In the genomic region with DNA sequence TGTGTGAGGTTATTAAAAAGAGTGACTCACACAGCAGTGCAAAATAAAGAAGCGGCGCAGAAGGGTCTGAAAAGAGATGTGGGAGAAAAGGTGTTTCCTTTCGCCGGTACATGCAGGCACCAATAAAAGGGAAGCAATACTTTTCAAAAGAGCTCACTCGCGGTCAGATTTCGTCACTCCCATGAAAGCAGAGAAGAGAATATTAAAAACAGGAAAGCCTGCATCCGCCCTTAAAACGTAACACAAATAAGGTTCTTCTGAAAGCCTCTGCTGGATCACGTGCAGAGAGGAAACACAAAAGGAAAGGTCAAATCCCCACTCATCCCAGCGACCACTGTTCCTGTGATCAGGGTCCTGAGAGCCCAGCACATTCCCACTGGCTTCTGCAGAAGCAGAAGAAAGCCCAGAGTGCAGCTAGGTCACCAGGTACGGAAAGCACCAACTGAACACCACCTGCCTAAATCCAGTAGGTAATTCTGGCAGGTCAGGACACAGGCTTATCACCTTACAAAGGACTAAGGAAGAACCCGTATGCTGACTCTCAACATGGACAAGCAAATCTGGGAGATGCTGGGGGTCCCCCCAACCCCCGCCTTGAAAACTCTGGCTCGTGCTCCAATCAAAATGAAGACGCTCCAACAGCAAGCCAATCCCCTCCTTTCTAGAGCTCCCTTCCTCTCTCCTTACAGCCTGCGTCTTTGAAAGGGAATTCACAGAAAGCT, we compare ENCODE assay signal across 8 mouse cellular contexts. TPM values are rescaled to one million over a fixed set of nuclear protein-coding genes. Genes with fewer than 3 reads are reported as not detected.
DNase-seq lines count a peak whose midpoint lies in the region; ATAC-seq lines count a peak whose summit lies in the region.

No protein-coding gene starts in this region.

- no peaks in the 10 kb centered on the region for H3K27me3 ChIP-seq in forebrain, embryonic 13.5 days
- no peaks in the 10 kb centered on the region for H3K27me3 ChIP-seq in intestine, embryonic 14.5 days (replicated peaks; ENCODE audit: control insufficient read depth, insufficient read depth, low read length)
- H3K27me3 ChIP-seq in liver, embryonic 16.5 days (ENCODE audit: control insufficient read depth, insufficient read depth, low read depth, low read length) = no peaks in the 10 kb centered on the region

- 9% methylated on average over 17 of the region's 17 CpGs for WGBS in forebrain, embryonic 13.5 days
- WGBS in intestine, embryonic 14.5 days = 25% methylated on average over 17 of the region's 17 CpGs
- WGBS in liver, embryonic 16.5 days (ENCODE audit: insufficient replicate concordance) = 6% methylated on average over 17 of the region's 17 CpGs

- peak overlapping the region; percentile 54 for H3K27ac ChIP-seq in forebrain, embryonic 13.5 days
- H3K27ac ChIP-seq in intestine, embryonic 14.5 days (ENCODE audit: low read depth) = peak overlapping the region; percentile 64
- H3K27ac ChIP-seq in liver, embryonic 16.5 days (ENCODE audit: low read length) = peak overlapping the region; percentile 48

- peak overlapping the region; percentile 41 for H3K4me3 ChIP-seq in forebrain, embryonic 13.5 days
- peak overlapping the region; percentile 28 for H3K4me3 ChIP-seq in intestine, embryonic 14.5 days (ENCODE audit: low read depth, low read length)
- H3K4me3 ChIP-seq in liver, embryonic 16.5 days (ENCODE audit: low read depth, low read length) = peak overlapping the region; percentile 2; the same call in 1 of the 2 replicates

- peaks cover 13% of the 10 kb centered on the region for H3K4me1 ChIP-seq in forebrain, embryonic 13.5 days
- H3K4me1 ChIP-seq in intestine, embryonic 14.5 days (replicated peaks; ENCODE audit: control insufficient read depth, insufficient read depth, low read length) = peaks cover 8% of the 10 kb centered on the region; the same call in 1 of the 2 replicates
- no peaks in the 10 kb centered on the region for H3K4me1 ChIP-seq in liver, embryonic 16.5 days (ENCODE audit: control insufficient read depth, low read depth, low read length)

- H3K9ac ChIP-seq in forebrain, embryonic 13.5 days = peak overlapping the region; percentile 58
- H3K9ac ChIP-seq in intestine, embryonic 14.5 days (ENCODE audit: low read length) = peak overlapping the region; percentile 25; the same call in 1 of the 2 replicates
- no peak overlapping the region for H3K9ac ChIP-seq in liver, embryonic 16.5 days (ENCODE audit: low read depth, low read length)

- ATAC-seq in cerebellum, adult (ENCODE audit: insufficient number of reproducible peaks, low FRiP score, low TSS enrichment) = peak; percentile 58; the same call in 1 of the 2 replicates
- ATAC-seq in forebrain, embryonic 13.5 days = peak; percentile 97
- ATAC-seq in intestine, embryonic 14.5 days (replicated peaks; ENCODE audit: low FRiP score, low TSS enrichment, low read depth) = peak; percentile 83
- 0 out of 2 replicates have a peak, but pooled peaks have one; percentile 24 for ATAC-seq in liver, embryonic 16.5 days (ENCODE audit: low read depth)

- no peak for DNase-seq in cerebellum, adult 11 months
- peak; percentile 81 for DNase-seq in T-cell, adult 2 months (ENCODE audit: low spot score)
- peak; percentile 70 for DNase-seq in intestine, embryonic 14.5 days (ENCODE audit: low spot score)
- peak; percentile 62 for DNase-seq in neural tube, embryonic 10.5 days (ENCODE audit: extremely low spot score, low spot score)
- no peak for DNase-seq in layer of hippocampus, postnatal 14 days (ENCODE audit: low spot score in 2 of 2)

- H3K36me3 ChIP-seq in forebrain, embryonic 13.5 days (ENCODE audit: poor library complexity, severe bottlenecking) = no peaks in the 10 kb centered on the region
- H3K36me3 ChIP-seq in intestine, embryonic 14.5 days (ENCODE audit: control insufficient read depth, insufficient read depth, low read length) = no peaks in the 10 kb centered on the region
- H3K36me3 ChIP-seq in liver, embryonic 16.5 days (ENCODE audit: control insufficient read depth, insufficient read depth) = no peaks in the 10 kb centered on the region

- H3K9me3 ChIP-seq in forebrain, embryonic 13.5 days (replicated peaks) = no peaks in the 10 kb centered on the region
- no peaks in the 10 kb centered on the region for H3K9me3 ChIP-seq in intestine, embryonic 14.5 days (ENCODE audit: control insufficient read depth, low read length)
- H3K9me3 ChIP-seq in liver, embryonic 16.5 days (replicated peaks; ENCODE audit: control insufficient read depth, low read length) = no peaks in the 10 kb centered on the region

- peak overlapping the region; percentile 77 for H3K4me2 ChIP-seq in forebrain, embryonic 13.5 days
- peak overlapping the region; percentile 45 for H3K4me2 ChIP-seq in intestine, embryonic 14.5 days (ENCODE audit: low read length)
- H3K4me2 ChIP-seq in liver, embryonic 16.5 days (ENCODE audit: low read depth, low read length) = peak overlapping the region; percentile 26

RNA-seq across cellular contexts. Expression of gene Msrb3, which starts 16.4 kb away (rescaled TPM):
- 3.1 and 3.5 TPM in 2 replicates for polyA plus RNA-seq in forebrain, embryonic 13.5 days (2015; fragmentation: Nextera tagmentation; extraction: Ambion mirVana)
- polyA plus RNA-seq in intestine, embryonic 14.5 days (2014; fragmentation: Nextera tagmentation; extraction: Ambion mirVana) = 17.6 and 18.2 TPM in 2 replicates
- 1.2 and 1.4 TPM in 2 replicates for polyA plus RNA-seq in liver, embryonic 16.5 days (2015; fragmentation: Nextera tagmentation; extraction: Ambion mirVana)
- total RNA-seq in layer of hippocampus, postnatal 14 days (2021) = 1 to 10 TPM; 4.6 to 5.9 TPM

Comparison
In these comparisons a context has a peak if more than half of its experiments do, and no peak if none do; other contexts are left out.
1. ATAC-seq: peak in every context shown above with its lines; median percentile 97 in forebrain, embryonic 13.5 days; 83 in intestine, embryonic 14.5 days; 58 in cerebellum, adult; 24 in liver, embryonic 16.5 days.
2. DNase-seq: peak in T-cell, adult 2 months (single experiment), intestine, embryonic 14.5 days (single experiment) and neural tube, embryonic 10.5 days (single experiment); none in cerebellum, adult 11 months (single experiment) and layer of hippocampus, postnatal 14 days (0 of 2).
3. H3K4me2 ChIP-seq: peak in every context shown above with its lines; median percentile 77 in forebrain, embryonic 13.5 days; 45 in intestine, embryonic 14.5 days; 26 in liver, embryonic 16.5 days.
4. Peak in every context shown above with its lines, with median percentiles within 50 percentile points of each other: H3K27ac ChIP-seq and H3K4me3 ChIP-seq.